Mouse (Mus musculus) forelimb bud, embryonic 11.5 days (tissue): ENCODE results near the gene Ivd.

Experiments
- DNase-seq: peaks from one replicate; pipeline ENCODE4 v3.0.0-alpha.2; 2012; ENCODE audit warnings: low read depth, low spot score

Gene Ivd

DNA sequence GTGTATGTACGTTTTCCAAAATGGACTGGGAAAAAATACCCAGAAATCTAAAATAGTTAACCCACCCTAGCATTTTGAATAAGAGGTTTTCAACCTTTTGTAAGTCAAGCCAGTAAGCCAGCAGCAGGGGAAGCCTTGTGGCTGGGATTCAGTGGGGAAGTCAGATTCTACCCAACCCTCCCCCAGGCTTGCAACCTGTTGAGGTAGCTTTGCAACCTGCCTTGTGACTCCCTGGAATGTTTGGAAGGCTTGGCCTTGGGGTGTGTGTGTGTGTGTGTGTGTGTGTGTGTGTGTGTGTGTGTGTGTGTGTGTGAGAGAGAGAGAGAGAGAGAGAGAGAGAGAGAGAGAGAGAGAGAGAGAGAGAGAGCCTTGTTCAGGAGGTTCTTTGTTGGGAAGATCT, 47.4 kb downstream of the Ivd start:
- no peak for DNase-seq

DNA sequence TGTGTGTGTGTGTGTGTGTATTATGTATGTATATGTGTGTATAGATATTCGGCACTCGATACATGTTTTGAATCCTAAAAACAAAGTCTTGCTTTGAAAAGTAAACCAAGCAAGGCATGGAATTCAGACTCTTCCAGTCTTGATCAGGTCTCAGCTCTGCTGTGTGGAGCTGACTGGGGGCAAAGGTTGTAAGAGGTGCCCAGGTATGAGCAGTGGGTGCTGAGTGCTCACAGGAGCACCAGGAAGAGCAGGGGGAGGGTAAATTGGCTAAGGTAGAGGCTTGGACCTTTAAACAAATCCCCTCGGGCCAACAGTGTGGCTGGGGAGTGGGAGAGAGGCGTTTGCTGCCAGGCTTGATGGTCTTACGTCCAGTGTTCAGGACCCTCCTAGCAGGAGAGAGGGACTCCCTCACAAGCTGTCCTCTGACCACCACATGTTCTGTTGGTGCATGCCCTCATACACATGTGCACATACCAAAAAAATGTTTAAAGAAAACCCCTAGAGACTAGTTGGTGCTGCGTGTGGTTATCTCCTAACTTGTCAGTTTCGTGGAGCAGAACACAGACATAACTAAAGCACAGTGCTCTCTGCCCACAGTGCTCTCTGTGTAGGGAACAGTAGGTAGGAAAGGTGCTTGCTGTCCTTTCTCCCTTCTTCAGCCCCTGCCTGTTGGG, 49.0 kb downstream of the Ivd start:
- DNase-seq: no peak

- DNase-seq: no peak
Measured at GRCm38 (mm10) chr2:118912706-118913105, 51.0 kb downstream of the Ivd start.

DNA sequence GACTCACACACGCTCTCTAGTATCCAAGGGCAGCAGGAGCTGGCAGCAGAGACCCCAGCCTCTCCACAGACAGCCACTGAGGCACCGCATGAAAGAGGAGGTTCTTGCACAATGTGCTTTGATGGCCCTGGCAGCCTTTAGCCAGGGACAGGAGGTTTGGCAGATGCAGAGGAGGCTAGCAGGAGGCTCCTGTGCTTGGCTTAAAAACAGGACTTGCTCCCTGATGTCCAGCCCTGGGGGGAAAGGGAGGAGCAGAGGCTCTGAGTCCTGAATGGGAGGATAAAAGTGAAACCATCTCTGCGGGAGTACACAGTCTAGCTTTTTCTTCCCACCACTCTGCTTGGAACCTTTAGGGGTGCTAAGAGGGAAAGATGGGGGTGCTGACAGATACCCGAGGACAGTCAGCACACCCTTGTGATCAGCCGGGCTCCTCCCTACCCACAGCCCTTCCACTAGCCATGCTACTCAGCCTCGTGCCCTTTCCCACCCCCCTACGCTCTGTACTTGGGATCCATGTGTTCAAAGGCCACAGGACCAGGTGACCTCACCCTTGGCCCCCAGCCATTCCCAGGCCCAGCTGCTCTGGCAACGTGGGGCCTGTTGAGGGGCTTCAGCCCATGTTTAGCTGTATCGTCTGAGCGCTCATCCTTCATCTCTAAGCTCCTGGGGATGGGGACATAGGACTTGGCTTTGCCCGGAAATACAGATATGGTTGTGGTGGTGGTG, 52.0 kb downstream of the Ivd start:
- no peak for DNase-seq

DNA sequence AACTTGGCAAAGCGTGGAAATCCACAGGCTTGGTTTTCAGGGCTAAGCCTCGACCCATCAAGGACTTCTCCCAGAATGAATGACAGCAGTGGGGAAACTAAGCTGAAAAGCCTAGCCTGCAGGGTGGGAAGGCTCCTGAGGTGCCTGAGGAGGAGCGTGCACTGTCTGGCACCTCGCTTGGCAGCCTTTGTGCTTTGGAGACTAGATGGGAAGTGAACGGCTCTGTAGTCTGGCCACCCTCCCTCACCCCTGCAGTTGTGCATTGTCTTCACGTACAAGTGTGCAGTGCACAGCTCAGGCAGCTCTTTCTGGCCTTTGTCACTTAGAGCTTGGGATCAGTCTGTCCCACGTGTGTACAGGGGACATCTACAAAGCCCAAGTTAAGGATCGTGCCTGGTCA, 52.9 kb downstream of the Ivd start:
- no peak for DNase-seq

DNA sequence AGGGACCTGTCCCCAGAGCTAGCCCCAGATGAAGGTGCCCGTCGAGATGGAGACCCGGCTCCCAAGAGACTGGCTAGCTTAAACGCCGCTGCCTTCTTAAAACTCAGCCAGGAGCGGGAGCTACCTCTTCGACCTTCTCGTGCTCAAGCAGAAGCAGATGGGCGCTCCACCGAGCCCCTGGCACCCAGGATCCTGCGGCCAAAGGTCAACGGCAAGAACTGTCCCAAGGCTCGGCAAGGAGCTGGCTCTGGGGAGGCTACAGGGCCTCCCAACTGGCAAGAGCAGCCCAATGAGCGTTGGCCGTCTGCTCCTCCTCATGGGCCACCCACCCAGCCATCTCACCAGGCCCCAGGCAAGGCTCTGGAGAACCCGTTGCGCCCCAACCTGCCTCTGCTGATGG, 54.7 kb downstream of the Ivd start:
- DNase-seq: no peak

DNA sequence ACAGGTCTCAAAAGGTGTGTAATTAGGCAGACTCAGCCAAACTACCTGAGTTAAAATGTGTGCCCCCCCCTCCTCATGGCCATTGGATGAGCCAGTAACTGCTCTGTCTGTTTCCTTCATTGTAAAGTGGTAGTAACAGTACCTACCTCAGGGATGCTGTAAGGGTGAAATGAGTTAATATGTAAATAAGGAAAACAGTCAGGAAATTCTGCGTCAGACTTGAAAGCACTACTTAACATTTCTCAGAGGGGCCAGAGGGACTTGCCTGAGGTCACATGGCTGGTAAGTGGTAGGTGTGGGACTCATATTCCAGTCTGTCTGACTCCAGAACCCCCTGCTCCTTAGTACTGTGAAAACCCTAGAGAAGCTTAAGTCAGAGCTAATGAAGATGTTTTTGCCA, 56.8 kb downstream of the Ivd start:
- no peak for DNase-seq

- no peak for DNase-seq
Measured at GRCm38 (mm10) chr2:118920428-118920827, 58.7 kb downstream of the Ivd start.

- DNase-seq: no peak
Measured at GRCm38 (mm10) chr2:118925952-118926351, 64.2 kb downstream of the Ivd start.

DNA sequence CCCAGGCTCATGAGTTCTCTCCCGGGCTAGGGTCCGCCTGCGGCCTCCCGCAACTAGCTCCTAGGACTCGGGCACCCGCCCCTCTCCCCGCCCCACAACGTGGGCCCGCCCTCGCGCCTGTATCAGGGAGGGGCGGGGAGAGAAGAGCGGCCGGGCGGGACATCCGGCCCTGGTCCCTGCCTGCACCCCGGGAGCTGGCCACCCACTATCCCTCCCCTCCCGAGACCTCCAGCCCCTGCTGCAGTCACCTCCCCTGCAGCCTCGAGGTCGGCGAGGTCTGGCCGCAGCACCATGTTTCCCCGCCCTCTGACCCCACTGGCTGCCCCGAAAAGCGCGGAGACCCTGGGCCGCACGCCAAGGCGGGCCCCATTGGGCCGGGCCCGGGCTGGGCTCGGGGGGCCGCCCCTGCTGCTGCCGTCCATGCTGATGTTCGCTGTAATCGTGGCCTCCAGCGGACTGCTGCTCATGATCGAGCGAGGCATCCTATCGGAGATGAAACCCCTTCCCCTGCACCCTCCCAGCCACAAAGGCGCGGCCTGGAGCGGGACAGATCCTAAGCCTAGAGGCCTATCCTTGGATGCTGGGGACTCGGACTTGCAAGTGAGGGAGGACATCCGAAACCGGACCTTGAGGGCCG, 64.7 kb downstream of the Ivd start, which contains the start of gene Chst14:
TSS of gene Chst14 (plus strand) at position 136 of the 637 bp plus-strand sequence.
- peak; percentile 59 for DNase-seq

DNA sequence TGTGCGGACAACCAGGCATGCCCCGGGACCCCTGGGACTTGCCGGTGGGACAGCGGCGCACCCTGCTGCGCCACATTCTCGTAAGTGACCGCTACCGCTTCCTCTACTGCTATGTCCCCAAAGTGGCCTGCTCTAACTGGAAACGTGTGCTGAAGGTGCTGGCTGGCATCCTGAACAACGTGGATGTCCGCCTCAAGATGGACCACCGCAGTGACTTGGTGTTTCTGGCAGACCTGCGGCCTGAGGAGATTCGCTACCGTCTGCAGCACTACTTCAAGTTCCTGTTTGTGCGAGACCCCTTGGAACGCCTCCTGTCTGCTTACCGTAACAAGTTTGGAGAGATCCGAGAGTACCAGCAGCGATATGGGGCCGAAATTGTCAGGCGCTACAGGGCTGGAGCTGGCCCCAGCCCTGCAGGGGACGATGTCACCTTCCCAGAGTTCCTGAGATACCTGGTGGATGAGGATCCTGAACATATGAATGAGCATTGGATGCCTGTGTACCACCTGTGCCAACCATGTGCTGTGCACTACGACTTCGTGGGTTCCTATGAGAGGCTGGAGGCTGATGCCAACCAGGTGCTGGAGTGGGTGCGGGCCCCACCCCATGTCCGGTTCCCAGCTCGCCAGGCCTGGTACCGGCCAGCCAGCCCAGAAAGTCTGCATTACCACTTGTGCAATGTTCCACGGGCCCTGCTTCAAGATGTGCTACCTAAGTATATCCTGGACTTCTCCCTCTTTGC, 65.4 kb downstream of the Ivd start:
- no peak for DNase-seq
